Mouse (Mus musculus) G1E (cell line): ENCODE data around the gene Cdkl3.

Experiments
- CTCF ChIP-seq: IDR thresholded peaks from 2 replicates; pipeline ENCODE4 v1.5.1; 2012; ENCODE audit warnings: low read depth, low read length, inconsistent platforms, mixed read lengths
- GATA1 ChIP-seq: IDR thresholded peaks from 2 replicates; pipeline ENCODE4 v1.6.1; 2012; ENCODE audit warnings: borderline replicate concordance, low read length, inconsistent platforms, mixed read lengths
- TAL1 ChIP-seq: conservative IDR thresholded peaks from 2 replicates; pipeline ENCODE4 v1.6.1; 2012; ENCODE audit warnings: low read depth, low read length, inconsistent platforms, mixed read lengths

GRCm38 (mm10) chr11:52001341-52001740 is 2.7 kb upstream of the Cdkl3 start:
- TF ChIP-seq CTCF (no peak), TAL1 (no peak), GATA1 (no peak)
